Mouse (Mus musculus) spleen, adult 2 months (tissue): ENCODE measurements around the gene Tor1b.

Source experiments
- CTCF ChIP-seq: fragments of 200-500 bp; IDR thresholded peaks from 2 replicates; pipeline ENCODE4 v1.5.1; 2011; ENCODE audit warnings: mild to moderate bottlenecking, inconsistent platforms; ENCODE audit not compliant: insufficient read depth, insufficient read length, insufficient replicate concordance; ENCODE audit errors: extremely low read depth
- POLR2A ChIP-seq: fragments of 200-500 bp; IDR thresholded peaks from 2 replicates; pipeline ENCODE4 v1.6.1; 2011; ENCODE audit warnings: low read depth, low read length, inconsistent platforms

DNA sequence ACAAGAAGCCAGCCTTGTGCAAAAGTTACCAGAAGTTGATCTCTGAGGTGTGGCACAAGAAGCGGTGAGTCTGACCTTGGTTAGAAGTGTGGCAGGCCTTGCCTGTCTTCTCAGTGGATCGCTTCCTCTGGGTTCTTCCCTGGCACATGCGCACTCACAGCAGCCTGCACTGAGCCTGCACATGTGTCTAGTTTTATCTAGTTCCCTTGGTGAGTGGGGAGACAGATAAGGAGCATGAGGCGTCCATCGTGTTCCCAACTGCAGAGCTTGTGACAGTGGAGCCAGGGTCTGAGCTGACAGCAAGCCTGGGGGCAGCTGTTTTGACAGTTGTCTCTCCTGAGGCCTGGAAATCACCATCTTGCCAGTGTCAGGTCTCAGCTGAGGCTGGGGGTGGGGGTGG, 53.7 kb downstream of the Tor1b start:
- TF ChIP-seq CTCF (no peak), POLR2A (no peak)
